Mouse (Mus musculus) embryonic fibroblast, embryonic 13.5 days (primary cell): Measurements from ENCODE around the gene Pigl.

Experiments used
- CTCF ChIP-seq: IDR thresholded peaks from 2 replicates; pipeline ENCODE4 v1.5.1; 2011; ENCODE audit warnings: mild to moderate bottlenecking, control low read depth, low read length, moderate library complexity, borderline replicate concordance; ENCODE audit not compliant: insufficient read depth
- POLR2A ChIP-seq: IDR thresholded peaks from 2 replicates; pipeline ENCODE4 v1.6.1; 2011; ENCODE audit warnings: low read depth, mild to moderate bottlenecking, control low read depth, low read length, moderate library complexity

DNA sequence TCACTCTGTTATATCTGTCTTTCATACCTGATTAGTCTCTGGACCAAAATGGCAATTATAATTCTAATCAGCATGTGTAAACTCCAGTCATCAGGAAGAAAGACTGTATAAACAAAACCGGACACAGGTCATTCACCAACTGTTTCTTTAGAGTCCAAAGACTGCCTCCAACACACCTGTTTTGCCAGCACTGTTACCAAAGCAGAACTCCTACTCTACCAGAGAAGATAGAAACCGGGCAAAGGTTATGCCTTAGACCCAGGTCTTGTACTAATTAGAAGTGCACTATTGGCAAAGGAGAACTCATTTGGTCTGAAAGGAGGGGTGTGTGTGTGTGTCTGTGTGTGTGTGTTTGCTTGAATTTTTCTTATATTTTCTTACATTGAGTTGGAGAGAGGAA, 42.3 kb downstream of the Pigl start:
- no peak for TF ChIP-seq CTCF
- no peak for TF ChIP-seq POLR2A
